Mouse (Mus musculus) lung, postnatal 36 days (tissue): ENCODE results near the gene Pms1.

Experiments used
- DNase-seq: peaks from one replicate; pipeline ENCODE4 v3.0.0; 2022; ENCODE audit warnings: mixed read lengths

Gene Pms1

DNA sequence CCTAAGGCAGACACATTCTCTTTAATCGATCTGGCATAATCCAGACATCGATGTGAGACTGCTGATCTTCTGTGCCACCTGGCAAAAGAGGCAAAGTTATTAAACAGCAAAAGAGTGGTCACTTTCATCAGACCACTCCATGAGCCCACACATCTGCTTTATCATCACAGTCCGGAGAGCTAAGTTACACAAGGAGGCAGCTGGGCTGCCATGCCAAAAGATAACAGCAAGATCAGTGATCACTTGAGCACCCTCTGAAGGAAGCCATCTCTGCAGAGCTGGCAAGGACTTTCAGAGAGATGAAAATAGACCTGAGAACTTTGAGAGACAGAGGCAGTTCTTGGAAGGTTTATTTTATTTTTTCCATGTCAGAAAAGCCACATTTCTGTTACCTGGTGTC, 102.3 kb downstream of the Pms1 start:
- no peak for DNase-seq

- DNase-seq = no peak
Observed at GRCm38 (mm10) chr1:53191234-53191633, 105.6 kb downstream of the Pms1 start.

GRCm38 (mm10) chr1:53189620-53190019, 107.2 kb downstream of the Pms1 start:
- no peak for DNase-seq

DNA sequence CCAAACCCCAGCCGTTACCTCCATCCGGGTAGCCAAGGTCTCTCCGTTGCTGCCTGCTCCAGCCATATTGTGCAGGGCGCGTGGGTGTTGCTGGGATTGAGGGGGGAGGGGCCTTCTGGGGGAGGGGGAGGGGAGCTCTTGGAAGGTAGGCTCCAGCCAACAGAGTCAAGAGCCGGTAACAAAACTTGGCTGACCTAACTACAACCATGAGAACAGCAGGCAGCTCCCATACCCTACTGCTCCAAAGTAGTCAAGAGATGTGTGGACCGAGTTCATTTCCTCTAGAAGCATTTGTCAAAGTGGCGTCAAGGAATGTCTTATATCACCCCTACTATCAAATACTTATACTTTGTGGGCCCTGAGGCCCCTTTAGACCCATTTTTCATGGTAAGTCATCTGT, 109.3 kb downstream of the Pms1 start, which contains the start of gene 1700019A02Rik:
Gene 1700019A02Rik, minus strand, starts transcription at position 101 of the 400 bp plus-strand sequence.
- DNase-seq = no peak

GRCm38 (mm10) chr1:53186301-53186700, 110.5 kb downstream of the Pms1 start:
- DNase-seq = no peak

DNA sequence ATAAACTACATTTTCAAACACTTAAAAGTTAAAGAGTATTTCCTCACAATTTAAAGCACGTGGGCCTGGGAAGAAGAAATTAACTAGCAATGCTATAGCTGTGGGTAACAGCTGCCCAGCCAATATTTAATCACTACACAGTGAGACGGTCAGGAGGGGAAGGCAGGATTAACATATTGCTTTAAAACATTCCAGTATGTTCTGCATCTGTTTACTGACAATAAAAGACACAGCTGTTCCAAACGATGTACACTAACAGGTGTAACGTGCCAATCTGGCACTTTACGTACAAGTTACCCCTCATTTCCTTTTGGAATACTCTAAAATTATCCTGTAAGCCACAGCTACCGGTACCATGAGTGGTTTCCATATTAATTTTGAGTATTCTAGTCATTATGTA, 139.1 kb downstream of the Pms1 start:
- DNase-seq = no peak
